ENCODE assay signal across 7 mouse cellular contexts in genomic region chr6:48049273-48050065, GRCm38 (mm10). TPM values are rescaled to one million over a fixed set of nuclear protein-coding genes. Genes with fewer than 3 reads are reported as not detected.
DNase-seq lines count a peak whose midpoint lies in the region; ATAC-seq and TF ChIP-seq lines count a peak whose summit lies in the region.

No protein-coding gene starts in this region.

- ATAC-seq in forebrain, embryonic 11.5 days (replicated peaks; ENCODE audit: low FRiP score) = no peak
- ATAC-seq in liver, embryonic 12.5 days = no peak
- no peak for ATAC-seq in stomach, postnatal 0 days (ENCODE audit: low FRiP score, low TSS enrichment)

- no peak for DNase-seq in spleen, adult 2 months (ENCODE audit: low read depth in 1 of 2, low spot score in 2 of 2)
- no peak for DNase-seq in spleen, adult 12 weeks (ENCODE audit: low spot score)
- DNase-seq in forebrain, embryonic 11.5 days (ENCODE audit: low spot score) = no peak
- DNase-seq in stomach, postnatal 0 days (ENCODE audit: low spot score) = no peak
- no peak for DNase-seq in ovary, postnatal 36 days (ENCODE audit: low spot score)
- no peak for DNase-seq in adrenal gland, adult 18-20 months (ENCODE audit: low spot score in 2 of 2)

- no peak for TF ChIP-seq POLR2A in spleen, adult 2 months (IDR thresholded peaks at IDR 0.05; ENCODE audit: low read depth, low read length)

- H3K27me3 ChIP-seq in spleen, adult 2 months (ENCODE audit: control insufficient read depth, insufficient read depth, low read length) = no peaks in the 10 kb centered on the region
- no peaks in the 10 kb centered on the region for H3K27me3 ChIP-seq in forebrain, embryonic 11.5 days (ENCODE audit: control insufficient read depth, insufficient read depth, low read length)
- peaks cover 5% of the 10 kb centered on the region; the same call in 1 of the 2 replicates for H3K27me3 ChIP-seq in liver, embryonic 12.5 days (replicated peaks)
- no peaks in the 10 kb centered on the region for H3K27me3 ChIP-seq in stomach, postnatal 0 days (ENCODE audit: control insufficient read depth, insufficient read depth, low read length)

- H3K36me3 ChIP-seq in spleen, adult 2 months (ENCODE audit: control insufficient read depth, insufficient read depth, low read length) = no peaks in the 10 kb centered on the region
- H3K36me3 ChIP-seq in forebrain, embryonic 11.5 days (ENCODE audit: control insufficient read depth, insufficient read depth, low read length) = no peaks in the 10 kb centered on the region
- H3K36me3 ChIP-seq in liver, embryonic 12.5 days = peaks cover 5% of the 10 kb centered on the region
- no peaks in the 10 kb centered on the region for H3K36me3 ChIP-seq in stomach, postnatal 0 days (ENCODE audit: control insufficient read depth, insufficient read depth, low read length)

- peaks cover 11% of the 10 kb centered on the region for H3K4me1 ChIP-seq in spleen, adult 2 months (ENCODE audit: control insufficient read depth, insufficient read depth, insufficient read length)
- 0 out of 2 replicates have a peak, but pooled peaks cover 2% of the 10 kb centered on the region for H3K4me1 ChIP-seq in forebrain, embryonic 11.5 days (replicated peaks; ENCODE audit: control insufficient read depth, insufficient read depth, low read length)
- H3K4me1 ChIP-seq in liver, embryonic 12.5 days = peaks cover 28% of the 10 kb centered on the region
- H3K4me1 ChIP-seq in stomach, postnatal 0 days (replicated peaks; ENCODE audit: control insufficient read depth, insufficient read depth) = no peaks in the 10 kb centered on the region

- H3K27ac ChIP-seq in spleen, adult 2 months (ENCODE audit: insufficient read depth, low read length) = no peak overlapping the region
- H3K27ac ChIP-seq in forebrain, embryonic 11.5 days (ENCODE audit: low read depth, low read length) = no peak overlapping the region; the same call in 1 of the 2 replicates
- H3K27ac ChIP-seq in liver, embryonic 12.5 days = no peak overlapping the region
- H3K27ac ChIP-seq in stomach, postnatal 0 days (replicated peaks) = no peak overlapping the region

- peak overlapping the region; percentile 57; the same call in 1 of the 2 replicates for H3K4me3 ChIP-seq in spleen, adult 2 months (ENCODE audit: extremely low read depth, insufficient read depth, insufficient read length)
- H3K4me3 ChIP-seq in forebrain, embryonic 11.5 days (ENCODE audit: low read depth, low read length) = peak overlapping the region; percentile 92
- H3K4me3 ChIP-seq in liver, embryonic 12.5 days = peak overlapping the region; percentile 80
- H3K4me3 ChIP-seq in stomach, postnatal 0 days (ENCODE audit: low read depth, low read length) = peak overlapping the region; percentile 63

- TF ChIP-seq CTCF in spleen, adult 2 months (IDR thresholded peaks at IDR 0.05; ENCODE audit: extremely low read depth, insufficient read depth, insufficient read length, insufficient replicate concordance) = no peak
- no peak for TF ChIP-seq CTCF in stomach, postnatal 0 days (IDR thresholded peaks at IDR 0.05; ENCODE audit: low read depth)

- H3K9ac ChIP-seq in forebrain, embryonic 11.5 days (ENCODE audit: low read length) = peak overlapping the region; percentile 79
- peak overlapping the region; percentile 75; the same call in 1 of the 2 replicates for H3K9ac ChIP-seq in liver, embryonic 12.5 days
- peak overlapping the region; percentile 89; the same call in 1 of the 2 replicates for H3K9ac ChIP-seq in stomach, postnatal 0 days (ENCODE audit: low read length)

- H3K9me3 ChIP-seq in forebrain, embryonic 11.5 days (ENCODE audit: control insufficient read depth, low read length) = no peaks in the 10 kb centered on the region
- H3K9me3 ChIP-seq in liver, embryonic 12.5 days (replicated peaks) = no peaks in the 10 kb centered on the region
- no peaks in the 10 kb centered on the region for H3K9me3 ChIP-seq in stomach, postnatal 0 days (ENCODE audit: control insufficient read depth, low read length)

- 19% methylated on average over 9 of the region's 9 CpGs for WGBS in spleen, adult 2 months
- WGBS in forebrain, embryonic 11.5 days = 62% methylated on average over 9 of the region's 9 CpGs
- WGBS in liver, embryonic 12.5 days (ENCODE audit: insufficient replicate concordance) = 42% methylated on average over 9 of the region's 9 CpGs
- WGBS in stomach, postnatal 0 days = 50% methylated on average over 9 of the region's 9 CpGs

- H3K4me2 ChIP-seq in forebrain, embryonic 11.5 days (ENCODE audit: low read depth, low read length, severe bottlenecking) = peak overlapping the region; percentile 59
- H3K4me2 ChIP-seq in liver, embryonic 12.5 days = peak overlapping the region; percentile 81
- H3K4me2 ChIP-seq in stomach, postnatal 0 days (replicated peaks; ENCODE audit: low read depth) = peak overlapping the region; percentile 96

- no peak for TF ChIP-seq EP300 in stomach, postnatal 0 days (optimal IDR thresholded peaks at IDR 0.05)

RNA-seq across cellular contexts. Expression of gene Zfp777, which starts 0.8 kb away (rescaled TPM):
- 17.1 and 19.2 TPM in 2 replicates for polyA plus RNA-seq in spleen, adult 2 months (2012; rRNA removed)
- polyA plus RNA-seq in forebrain, embryonic 11.5 days (2014; fragmentation: Nextera tagmentation; extraction: Ambion mirVana) = 10.8 and 12.3 TPM in 2 replicates
- 4.9 and 5.5 TPM in 2 replicates for polyA plus RNA-seq in liver, embryonic 12.5 days (2016; fragmentation: Nextera tagmentation; extraction: Ambion mirVana)
- polyA plus RNA-seq in stomach, postnatal 0 days (2015; fragmentation: Nextera tagmentation; extraction: Ambion mirVana) = 3.0 and 3.2 TPM in 2 replicates
- 10 to 100 TPM; 18.9 to 26.0 TPM for total RNA-seq in adrenal gland, adult 18-20 months (2021)

RNA-seq across cellular contexts. Expression of gene Zfp746, which starts 36.9 kb away (rescaled TPM):
- polyA plus RNA-seq in spleen, adult 2 months (2012; rRNA removed) = 22.7 and 27.1 TPM in 2 replicates
- 23.4 and 24.9 TPM in 2 replicates for polyA plus RNA-seq in forebrain, embryonic 11.5 days (2014; fragmentation: Nextera tagmentation; extraction: Ambion mirVana)
- 10.4 and 10.5 TPM in 2 replicates for polyA plus RNA-seq in liver, embryonic 12.5 days (2016; fragmentation: Nextera tagmentation; extraction: Ambion mirVana)
- polyA plus RNA-seq in stomach, postnatal 0 days (2015; fragmentation: Nextera tagmentation; extraction: Ambion mirVana) = 8.7 and 10.3 TPM in 2 replicates
- total RNA-seq in adrenal gland, adult 18-20 months (2021) = 10 to 100 TPM; 22.8 to 25.6 TPM
